Mouse (Mus musculus) C2C12 (cell line): ENCODE data around the gene Hist1h3i.

Experiments
- CEBPB ChIP-seq: IDR thresholded peaks from one replicate; pipeline ENCODE4 v1.6.1; 2011; ENCODE audit warnings: low read depth, mild to moderate bottlenecking, control low read depth, moderate library complexity
- CTCF ChIP-seq: IDR thresholded peaks from one replicate; pipeline ENCODE4 v1.5.1; 2011; ENCODE audit not compliant: control insufficient read depth, insufficient read depth, insufficient read length
- MAX ChIP-seq: IDR thresholded peaks from one replicate; pipeline ENCODE4 v1.6.1; 2011; ENCODE audit warnings: mild to moderate bottlenecking, control low read depth
- MYOD1 ChIP-seq: IDR thresholded peaks from one replicate; pipeline ENCODE4 v1.6.1; 2011; ENCODE audit warnings: low read depth; ENCODE audit not compliant: control insufficient read depth, insufficient read length
- USF1 ChIP-seq: IDR thresholded peaks from one replicate; pipeline ENCODE4 v1.6.1; 2011; ENCODE audit warnings: low read depth, mild to moderate bottlenecking, control low read depth, moderate library complexity

DNA sequence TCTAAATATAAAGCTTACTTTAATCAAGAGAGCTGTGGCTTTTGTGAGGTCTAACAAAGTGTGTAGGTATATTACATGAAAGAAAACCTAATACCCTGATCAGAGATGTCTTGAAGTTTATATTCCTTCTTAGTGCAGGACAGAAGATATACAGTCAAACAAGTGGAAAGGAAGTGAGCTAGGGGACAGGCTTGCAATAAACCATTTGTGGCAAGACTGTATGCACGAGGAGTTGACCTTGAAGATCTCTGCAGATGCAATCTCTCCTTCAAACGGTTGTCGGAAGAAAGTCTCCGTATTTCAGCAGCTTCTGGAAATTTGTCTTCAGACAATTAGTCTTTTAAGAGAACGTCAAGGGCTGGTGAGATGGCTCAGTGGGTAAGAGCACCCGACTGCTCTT lies 6.8 kb upstream of the Hist1h3i start:
- no peak for TF ChIP-seq CEBPB
- no peak for TF ChIP-seq CTCF
- no peak for TF ChIP-seq MAX
- no peak for TF ChIP-seq USF1
- no peak for TF ChIP-seq MYOD1
